Mouse (Mus musculus): Measurements from ENCODE around the gene Asprv1.

The Asprv1 gene

GRCm38 (mm10) chr6:86615301-86615700, 12.7 kb upstream of the Asprv1 start:
- no peak for DNase-seq (ENCODE audit: low read depth in 1 of 2, low spot score in 2 of 2)

GRCm38 (mm10) chr6:86623201-86623600, 4.8 kb upstream of the Asprv1 start:
- no peak for DNase-seq (ENCODE audit: low read depth in 1 of 2, low spot score in 2 of 2)

- no peak for DNase-seq (ENCODE audit: low read depth in 1 of 2, low spot score in 2 of 2)
These were observed 3.6 kb upstream of the Asprv1 start for GRCm38 (mm10) chr6:86624074-86625030.

GRCm38 (mm10) chr6:86630141-86630540, 2.2 kb downstream of the Asprv1 start:
- no peak for DNase-seq (ENCODE audit: low read depth in 1 of 2, low spot score in 2 of 2)

- DNase-seq (ENCODE audit: low read depth in 1 of 2, low spot score in 2 of 2), result no peak
These were observed 8.5 kb downstream of the Asprv1 start for GRCm38 (mm10) chr6:86636495-86636894.

GRCm38 (mm10) chr6:86637171-86637835, 9.3 kb downstream of the Asprv1 start:
- no peak for DNase-seq (ENCODE audit: low read depth in 1 of 2, low spot score in 2 of 2)

- no peak for DNase-seq (ENCODE audit: low read depth in 1 of 2, low spot score in 2 of 2)
These were observed 9.9 kb downstream of the Asprv1 start for GRCm38 (mm10) chr6:86637860-86638259.

GRCm38 (mm10) chr6:86638434-86638833, 10.5 kb downstream of the Asprv1 start:
- no peak for DNase-seq (ENCODE audit: low read depth in 1 of 2, low spot score in 2 of 2)

- no peak for DNase-seq (ENCODE audit: low read depth in 1 of 2, low spot score in 2 of 2)
These were observed 11.5 kb downstream of the Asprv1 start for GRCm38 (mm10) chr6:86639180-86640160.

GRCm38 (mm10) chr6:86640161-86640560, 12.2 kb downstream of the Asprv1 start:
- DNase-seq (ENCODE audit: low read depth in 1 of 2, low spot score in 2 of 2), result no peak

- DNase-seq (ENCODE audit: low read depth in 1 of 2, low spot score in 2 of 2), result no peak
These were observed 12.8 kb downstream of the Asprv1 start for GRCm38 (mm10) chr6:86640776-86641175.

GRCm38 (mm10) chr6:86641716-86642115, 13.8 kb downstream of the Asprv1 start:
- DNase-seq (ENCODE audit: low read depth in 1 of 2, low spot score in 2 of 2), result no peak

GRCm38 (mm10) chr6:86644775-86645400, 16.9 kb downstream of the Asprv1 start:
- DNase-seq (ENCODE audit: low read depth in 1 of 2, low spot score in 2 of 2), result no peak

GRCm38 (mm10) chr6:86645551-86645950, 17.6 kb downstream of the Asprv1 start:
- DNase-seq (ENCODE audit: low read depth in 1 of 2, low spot score in 2 of 2), result no peak

- DNase-seq (ENCODE audit: low read depth in 1 of 2, low spot score in 2 of 2), result no peak
These were observed 18.2 kb downstream of the Asprv1 start for GRCm38 (mm10) chr6:86646143-86646542.

GRCm38 (mm10) chr6:86653026-86653425, 25.1 kb downstream of the Asprv1 start:
- no peak for DNase-seq (ENCODE audit: low read depth in 1 of 2, low spot score in 2 of 2)

GRCm38 (mm10) chr6:86654270-86654916, 26.4 kb downstream of the Asprv1 start:
- DNase-seq (ENCODE audit: low read depth in 1 of 2, low spot score in 2 of 2), result no peak

- DNase-seq (ENCODE audit: low read depth in 1 of 2, low spot score in 2 of 2), result no peak
These were observed 30.5 kb downstream of the Asprv1 start for GRCm38 (mm10) chr6:86658501-86658900.

GRCm38 (mm10) chr6:86660161-86660877, 32.4 kb downstream of the Asprv1 start:
- DNase-seq (ENCODE audit: low read depth in 1 of 2, low spot score in 2 of 2), result no peak
